Mouse (Mus musculus): ENCODE results near the gene Olfr1495. TPM values are rescaled to one million over a fixed set of nuclear protein-coding genes. Genes with fewer than 3 reads are reported as not detected.
"Not testable (repeated sequence)": the region's sequence is repeated elsewhere in the genome, so short reads cannot be mapped to it uniquely, and the experiment has no call there.

Gene Olfr1495
- not detected in 2 replicates for polyA plus RNA-seq (2012; rRNA removed)

DNA sequence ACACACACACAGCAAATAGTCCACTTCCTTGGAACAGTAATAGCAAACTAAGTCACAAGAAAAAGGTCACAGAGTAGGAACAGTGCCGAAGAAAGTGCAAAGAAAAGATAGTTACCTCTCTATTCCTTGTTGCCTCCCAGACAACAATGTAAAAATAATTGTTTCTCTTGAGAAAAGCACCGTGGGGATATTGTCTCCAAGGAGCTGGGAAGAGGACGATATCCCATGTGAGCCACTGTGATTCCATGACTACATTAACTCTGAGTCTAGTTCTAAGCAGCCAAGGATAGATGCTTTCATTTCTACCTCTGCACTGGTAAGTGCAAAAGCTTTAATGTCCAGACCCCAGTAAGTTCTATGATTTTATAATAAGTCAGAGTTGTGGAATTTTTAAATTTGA, at the start of gene Olfr1495:
TSS of gene Olfr1495 (plus strand) at position 301 of the 400 bp plus-strand sequence.
- TF ChIP-seq CTCF (IDR thresholded peaks at IDR 0.05; ENCODE audit: extremely low read depth, insufficient read depth, insufficient read length, insufficient replicate concordance): no peak
- WGBS: 88% methylated on average over 3 of the region's 3 CpGs
- Histone ChIP-seq H3K27ac (ENCODE audit: insufficient read depth, low read length) (no peak within 1 kb of the TSS), H3K36me3 (ENCODE audit: control insufficient read depth, insufficient read depth, low read length) (no peaks in the 10 kb centered on the region), H3K4me1 (ENCODE audit: control insufficient read depth, insufficient read depth, insufficient read length) (no peaks in the 10 kb centered on the region), H3K27me3 (ENCODE audit: control insufficient read depth, insufficient read depth, low read length) (no peaks in the 10 kb centered on the region), H3K4me3 (ENCODE audit: extremely low read depth, insufficient read depth, insufficient read length) (no peak within 1 kb of the TSS)
- no peak for DNase-seq (ENCODE audit: low read depth in 1 of 2, low spot score in 2 of 2)

GRCm38 (mm10) chr19:13722978-13723377, 41.4 kb upstream of the Olfr1495 start, which contains the start of gene Olfr1493-ps1:
Gene Olfr1493-ps1 (plus strand): TSS chr19:13723278.
- TF ChIP-seq POLR2A (IDR thresholded peaks at IDR 0.05; ENCODE audit: low read depth, low read length) (no peak), CTCF (IDR thresholded peaks at IDR 0.05; ENCODE audit: extremely low read depth, insufficient read depth, insufficient read length, insufficient replicate concordance) (no peak)
- H3K4me3 ChIP-seq (ENCODE audit: extremely low read depth, insufficient read depth, insufficient read length): no peak within 1 kb of the TSS
- no peaks in the 10 kb centered on the region for H3K4me1 ChIP-seq (ENCODE audit: control insufficient read depth, insufficient read depth, insufficient read length)
- H3K27ac ChIP-seq (ENCODE audit: insufficient read depth, low read length): no peak within 1 kb of the TSS
- no peaks in the 10 kb centered on the region for H3K27me3 ChIP-seq (ENCODE audit: control insufficient read depth, insufficient read depth, low read length)
- WGBS: 48% methylated on average over 2 of the region's 2 CpGs
- DNase-seq (ENCODE audit: low read depth in 1 of 2, low spot score in 2 of 2): no peak
- no peaks in the 10 kb centered on the region for H3K36me3 ChIP-seq (ENCODE audit: control insufficient read depth, insufficient read depth, low read length)

DNA sequence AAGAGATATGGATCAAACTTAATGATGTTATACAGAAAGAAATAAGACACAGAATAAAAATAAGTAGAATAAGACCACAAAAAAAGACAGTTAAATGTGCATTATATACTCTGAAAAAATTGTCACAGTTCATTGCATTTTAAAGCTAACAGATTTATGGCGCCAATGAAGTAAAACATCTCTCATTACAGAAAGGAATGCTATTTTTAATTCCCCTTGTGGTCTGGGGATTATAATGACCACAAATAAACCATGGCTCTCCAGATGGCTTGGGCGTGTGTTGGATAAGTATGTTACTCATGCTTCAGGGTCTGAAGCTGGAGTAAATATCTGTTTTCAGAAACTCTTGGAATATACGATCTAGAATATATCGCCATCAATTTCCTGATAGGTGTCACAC, 25.0 kb upstream of the Olfr1495 start, which contains the start of gene Olfr1494:
TSS of gene Olfr1494 (plus strand) at position 301 of the 400 bp plus-strand sequence.
- no peaks in the 10 kb centered on the region for H3K27me3 ChIP-seq (ENCODE audit: control insufficient read depth, insufficient read depth, low read length)
- H3K27ac ChIP-seq (ENCODE audit: insufficient read depth, low read length): no peak within 1 kb of the TSS
- no peak for DNase-seq (ENCODE audit: low read depth in 1 of 2, low spot score in 2 of 2)
- H3K4me3 ChIP-seq (ENCODE audit: extremely low read depth, insufficient read depth, insufficient read length): no peak within 1 kb of the TSS
- WGBS: 89% methylated on average over 4 of the region's 4 CpGs
- no peaks in the 10 kb centered on the region for H3K4me1 ChIP-seq (ENCODE audit: control insufficient read depth, insufficient read depth, insufficient read length)
- no peak for TF ChIP-seq CTCF (IDR thresholded peaks at IDR 0.05; ENCODE audit: extremely low read depth, insufficient read depth, insufficient read length, insufficient replicate concordance)
- TF ChIP-seq POLR2A (IDR thresholded peaks at IDR 0.05; ENCODE audit: low read depth, low read length): no peak
- no peaks in the 10 kb centered on the region for H3K36me3 ChIP-seq (ENCODE audit: control insufficient read depth, insufficient read depth, low read length)

- no peak overlapping the region for H3K27ac ChIP-seq (ENCODE audit: insufficient read depth, low read length)
- H3K36me3 ChIP-seq (ENCODE audit: control insufficient read depth, insufficient read depth, low read length): no peaks in the 10 kb centered on the region
- H3K27me3 ChIP-seq (ENCODE audit: control insufficient read depth, insufficient read depth, low read length): no peaks in the 10 kb centered on the region
- TF ChIP-seq POLR2A (IDR thresholded peaks at IDR 0.05; ENCODE audit: low read depth, low read length): no peak
- no peaks in the 10 kb centered on the region for H3K4me1 ChIP-seq (ENCODE audit: control insufficient read depth, insufficient read depth, insufficient read length)
- H3K4me3 ChIP-seq (ENCODE audit: extremely low read depth, insufficient read depth, insufficient read length): no peak overlapping the region
- no peak for DNase-seq (ENCODE audit: low read depth in 1 of 2, low spot score in 2 of 2)
- 68% methylated on average over 1 of the region's 1 CpGs for WGBS
These were observed 15.0 kb upstream of the Olfr1495 start for GRCm38 (mm10) chr19:13749366-13749765.

DNA sequence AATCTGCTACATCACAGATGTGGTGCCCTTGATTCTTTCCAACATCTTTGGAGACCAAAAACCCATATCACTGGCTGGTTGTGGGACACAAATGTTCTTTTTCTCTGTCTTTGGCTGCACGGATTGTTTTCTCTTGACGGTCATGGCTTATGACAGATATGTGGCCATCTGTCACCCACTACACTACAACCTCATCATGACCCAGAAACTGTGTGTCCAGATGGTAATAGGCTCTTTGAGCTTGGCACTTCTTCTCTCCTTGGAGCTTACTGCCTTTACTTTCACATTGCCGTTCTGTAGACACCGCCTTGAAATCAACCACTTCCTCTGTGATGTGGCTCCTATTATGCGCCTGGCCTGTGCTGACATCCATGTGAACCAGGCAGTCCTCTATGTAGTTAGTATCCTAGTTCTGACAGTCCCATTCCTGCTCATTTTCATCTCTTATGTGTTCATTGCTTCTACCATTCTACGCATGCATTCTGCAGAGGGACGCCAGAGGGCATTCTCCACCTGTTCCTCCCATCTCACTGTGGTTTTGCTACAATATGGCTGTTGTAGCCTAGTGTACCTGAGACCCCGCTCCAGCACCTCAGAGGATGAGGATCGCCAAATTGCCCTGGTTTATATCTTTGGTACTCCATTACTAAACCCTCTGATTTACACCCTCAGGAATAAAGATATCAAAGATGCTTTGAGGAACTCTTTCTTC, 4.3 kb downstream of the Olfr1495 start:
- 91% methylated on average over 9 of the region's 9 CpGs for WGBS
- Histone ChIP-seq H3K4me1 (ENCODE audit: control insufficient read depth, insufficient read depth, insufficient read length) (no peaks in the 10 kb centered on the region), H3K27ac (ENCODE audit: insufficient read depth, low read length) (no peak overlapping the region), H3K27me3 (ENCODE audit: control insufficient read depth, insufficient read depth, low read length) (no peaks in the 10 kb centered on the region), H3K4me3 (ENCODE audit: extremely low read depth, insufficient read depth, insufficient read length) (no peak overlapping the region), H3K36me3 (ENCODE audit: control insufficient read depth, insufficient read depth, low read length) (no peaks in the 10 kb centered on the region)
- TF ChIP-seq CTCF (IDR thresholded peaks at IDR 0.05; ENCODE audit: extremely low read depth, insufficient read depth, insufficient read length, insufficient replicate concordance) (no peak), POLR2A (IDR thresholded peaks at IDR 0.05; ENCODE audit: low read depth, low read length) (no peak)
- DNase-seq (ENCODE audit: low read depth in 1 of 2, low spot score in 2 of 2): no peak

GRCm38 (mm10) chr19:13777578-13777977, 13.2 kb downstream of the Olfr1495 start, which contains the start of gene Olfr1496:
Gene Olfr1496 (plus strand): TSS chr19:13777878.
- Histone ChIP-seq H3K4me1 (ENCODE audit: control insufficient read depth, insufficient read depth, insufficient read length) (no peaks in the 10 kb centered on the region), H3K4me3 (ENCODE audit: extremely low read depth, insufficient read depth, insufficient read length) (no peak within 1 kb of the TSS), H3K36me3 (ENCODE audit: control insufficient read depth, insufficient read depth, low read length) (no peaks in the 10 kb centered on the region), H3K27me3 (ENCODE audit: control insufficient read depth, insufficient read depth, low read length) (no peaks in the 10 kb centered on the region), H3K27ac (ENCODE audit: insufficient read depth, low read length) (no peak within 1 kb of the TSS)
- DNase-seq (ENCODE audit: low read depth in 1 of 2, low spot score in 2 of 2): no peak
- no peak for TF ChIP-seq POLR2A (IDR thresholded peaks at IDR 0.05; ENCODE audit: low read depth, low read length)
- no peak for TF ChIP-seq CTCF (IDR thresholded peaks at IDR 0.05; ENCODE audit: extremely low read depth, insufficient read depth, insufficient read length, insufficient replicate concordance)
- 86% methylated on average over 1 of the region's 1 CpGs for WGBS

DNA sequence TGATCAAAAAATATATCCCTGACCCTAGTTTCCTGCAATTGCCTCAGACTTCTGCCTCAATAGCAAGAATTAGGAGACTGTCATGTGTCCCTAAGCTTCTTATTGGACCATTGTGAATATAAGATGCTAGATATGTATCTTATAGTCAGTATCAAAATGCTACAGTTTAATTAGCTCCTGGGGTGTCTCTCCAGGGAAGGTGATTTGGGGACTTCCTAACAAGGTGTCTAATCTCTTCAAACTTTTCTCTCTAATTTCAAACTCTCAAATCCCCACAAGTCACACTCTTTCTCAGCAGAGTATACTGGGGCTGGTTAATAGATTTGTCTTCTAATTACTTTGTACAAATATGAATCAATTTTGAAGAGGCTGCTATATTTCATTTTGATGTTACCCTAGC, 33.7 kb downstream of the Olfr1495 start, which contains the start of gene Olfr1497:
TSS of gene Olfr1497 (minus strand) at position 101 of the 400 bp plus-strand sequence.
- no peaks in the 10 kb centered on the region for H3K4me1 ChIP-seq (ENCODE audit: control insufficient read depth, insufficient read depth, insufficient read length)
- DNase-seq (ENCODE audit: low read depth in 1 of 2, low spot score in 2 of 2): no peak
- H3K4me3 ChIP-seq (ENCODE audit: extremely low read depth, insufficient read depth, insufficient read length): no peak within 1 kb of the TSS
- H3K36me3 ChIP-seq (ENCODE audit: control insufficient read depth, insufficient read depth, low read length): no peaks in the 10 kb centered on the region
- H3K27ac ChIP-seq (ENCODE audit: insufficient read depth, low read length): no peak within 1 kb of the TSS
- TF ChIP-seq POLR2A (IDR thresholded peaks at IDR 0.05; ENCODE audit: low read depth, low read length): no peak
- no peak for TF ChIP-seq CTCF (IDR thresholded peaks at IDR 0.05; ENCODE audit: extremely low read depth, insufficient read depth, insufficient read length, insufficient replicate concordance)
- H3K27me3 ChIP-seq (ENCODE audit: control insufficient read depth, insufficient read depth, low read length): no peaks in the 10 kb centered on the region

DNA sequence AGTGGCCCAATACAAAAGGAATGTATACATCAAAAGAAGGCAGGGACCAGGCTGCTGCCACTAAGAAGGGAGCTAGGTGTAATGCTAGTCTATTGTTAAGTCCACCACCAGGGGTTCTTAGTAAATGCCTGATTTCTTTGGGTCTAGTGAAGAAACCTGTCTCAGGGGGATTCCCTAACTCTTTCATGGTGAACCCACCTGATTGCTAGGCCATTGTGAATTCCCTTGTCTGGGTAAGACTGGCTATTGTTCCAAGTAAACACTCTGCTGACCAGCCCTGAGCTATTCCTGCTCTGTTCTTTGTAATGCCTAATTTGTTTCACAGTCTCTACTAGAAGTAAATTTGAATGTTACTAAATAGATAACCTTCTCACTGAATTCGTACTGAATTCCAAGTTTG, 41.1 kb downstream of the Olfr1495 start:
- not testable (repeated sequence) for DNase-seq (ENCODE audit: low read depth in 1 of 2, low spot score in 2 of 2); H3K4me3 ChIP-seq (ENCODE audit: extremely low read depth, insufficient read depth, insufficient read length); H3K4me1 ChIP-seq (ENCODE audit: control insufficient read depth, insufficient read depth, insufficient read length); H3K36me3 ChIP-seq (ENCODE audit: control insufficient read depth, insufficient read depth, low read length); H3K27ac ChIP-seq (ENCODE audit: insufficient read depth, low read length); H3K27me3 ChIP-seq (ENCODE audit: control insufficient read depth, insufficient read depth, low read length)
- WGBS: 52% methylated on average over 1 of the region's 1 CpGs

Measured in spleen, adult 2 months (tissue).